Mouse (Mus musculus) E14TG2a.4 (cell line): Measurements from ENCODE around the gene Eif4a1.

Experiments used
- H3K27me3 ChIP-seq: 2 replicates; pipeline ENCODE4 v1.6.1; 2014; ENCODE audit warnings: low read length, control low read depth; ENCODE audit not compliant: insufficient read depth
- H3K36me3 ChIP-seq: 2 replicates; pipeline ENCODE4 v1.6.1; 2014; ENCODE audit warnings: low read length, control low read depth; ENCODE audit not compliant: insufficient read depth
- H3K4me1 ChIP-seq: replicated peaks from 2 replicates; pipeline ENCODE4 v1.6.1; 2014; ENCODE audit warnings: low read depth, low read length, control low read depth
- H3K4me3 ChIP-seq: replicated peaks from 2 replicates; pipeline ENCODE4 v1.5.1; 2014; ENCODE audit warnings: mild to moderate bottlenecking, low read length
- H3K9me3 ChIP-seq: 2 replicates; pipeline ENCODE4 v1.6.1; 2014; ENCODE audit warnings: low read length, control low read depth
- CTCF ChIP-seq: conservative IDR thresholded peaks from 2 replicates; pipeline ENCODE4 v1.5.1; 2014; ENCODE audit warnings: low read length
- NANOG ChIP-seq: IDR thresholded peaks from 2 replicates; pipeline ENCODE4 v1.6.1; 2014; ENCODE audit warnings: borderline replicate concordance, low read length, mixed read lengths
- POU5F1 ChIP-seq: IDR thresholded peaks from 2 replicates; pipeline ENCODE4 v1.6.1; 2014; ENCODE audit warnings: low read length, borderline replicate concordance

Eif4a1 gene

GRCm38 (mm10) chr11:69672211-69672706, at the start of gene Eif4a1:
Gene Eif4a1, minus strand, starts transcription at chr11:69672423.
- Histone ChIP-seq H3K4me3 (peak within 1 kb of the TSS; percentile 99), H3K9me3 (no peaks in the 10 kb centered on the region), H3K36me3 (peaks cover 91% of the 10 kb centered on the region), H3K4me1 (peaks cover 76% of the 10 kb centered on the region), H3K27me3 (no peaks in the 10 kb centered on the region)
- TF ChIP-seq POU5F1 = no peak
- TF ChIP-seq NANOG = no peak
- TF ChIP-seq CTCF = no peak

GRCm38 (mm10) chr11:69720852-69721251, 48.6 kb upstream of the Eif4a1 start:
- no peak for TF ChIP-seq CTCF
- TF ChIP-seq POU5F1 = no peak
- TF ChIP-seq NANOG = no peak
- H3K4me3 ChIP-seq = no peak overlapping the region
- H3K36me3 ChIP-seq = no peaks in the 10 kb centered on the region
- no peaks in the 10 kb centered on the region for H3K9me3 ChIP-seq
- H3K27me3 ChIP-seq = no peaks in the 10 kb centered on the region
- H3K4me1 ChIP-seq = peaks cover 54% of the 10 kb centered on the region

DNA sequence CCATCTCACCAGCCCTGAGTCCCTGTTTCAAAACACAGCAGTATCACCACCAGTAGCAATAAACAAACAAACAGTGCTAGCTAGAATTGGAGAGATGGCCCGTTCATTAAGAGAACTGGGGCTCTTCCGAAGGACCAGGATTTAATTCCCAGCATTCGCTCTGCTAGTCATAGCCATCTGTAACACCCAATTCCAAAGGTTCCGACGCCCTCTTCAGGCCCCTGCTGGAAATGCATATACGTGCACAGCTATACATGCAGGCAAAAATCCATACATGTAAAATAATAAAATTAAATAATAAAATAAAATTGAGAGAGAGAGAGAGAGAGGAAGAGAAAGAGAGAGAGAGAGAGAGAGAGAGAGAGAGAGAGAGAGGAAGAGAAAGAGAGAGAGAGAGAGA, 47.2 kb upstream of the Eif4a1 start:
- Histone ChIP-seq H3K9me3 (no peaks in the 10 kb centered on the region), H3K36me3 (no peaks in the 10 kb centered on the region), H3K27me3 (no peaks in the 10 kb centered on the region), H3K4me1 (peaks cover 64% of the 10 kb centered on the region), H3K4me3 (0 out of 2 replicates have a peak overlapping the region, but pooled peaks have one; percentile 2)
- TF ChIP-seq CTCF (peak; percentile 82), NANOG (no peak)

GRCm38 (mm10) chr11:69718661-69719060, 46.4 kb upstream of the Eif4a1 start:
- no peaks in the 10 kb centered on the region for H3K27me3 ChIP-seq
- no peak for TF ChIP-seq POU5F1
- no peak for TF ChIP-seq CTCF
- TF ChIP-seq NANOG = no peak
- peaks cover 69% of the 10 kb centered on the region for H3K4me1 ChIP-seq
- no peaks in the 10 kb centered on the region for H3K36me3 ChIP-seq
- no peaks in the 10 kb centered on the region for H3K9me3 ChIP-seq
- peak overlapping the region; percentile 2; the same call in 1 of the 2 replicates for H3K4me3 ChIP-seq

- Histone ChIP-seq H3K4me3 (no peak overlapping the region), H3K4me1 (peaks cover 66% of the 10 kb centered on the region), H3K9me3 (no peaks in the 10 kb centered on the region), H3K27me3 (no peaks in the 10 kb centered on the region), H3K36me3 (no peaks in the 10 kb centered on the region)
- no peak for TF ChIP-seq CTCF
- TF ChIP-seq POU5F1 = no peak
- no peak for TF ChIP-seq NANOG
Measured at GRCm38 (mm10) chr11:69716953-69717352, 44.7 kb upstream of the Eif4a1 start.

DNA sequence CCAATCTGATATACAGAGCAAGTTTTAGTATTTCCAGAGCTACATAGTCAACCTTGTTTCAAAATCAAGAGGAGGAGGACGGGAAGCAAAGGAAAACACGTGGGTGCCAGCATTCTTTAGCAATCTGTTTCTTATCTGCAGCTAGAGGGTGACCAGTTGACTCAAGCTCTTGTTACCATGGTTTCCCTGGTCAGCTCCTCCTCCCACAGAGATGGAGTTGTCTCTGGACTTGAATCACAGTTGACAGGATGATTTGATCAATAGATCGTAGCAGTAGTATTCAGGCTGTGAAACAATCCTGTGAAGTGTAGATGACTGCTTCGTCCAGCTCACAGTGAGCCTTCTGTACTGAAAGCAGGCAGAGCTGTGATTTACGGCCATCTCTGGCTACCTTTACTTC, 43.7 kb upstream of the Eif4a1 start:
- Histone ChIP-seq H3K27me3 (no peaks in the 10 kb centered on the region), H3K4me3 (peak overlapping the region; percentile 71; the same call in 1 of the 2 replicates), H3K9me3 (no peaks in the 10 kb centered on the region), H3K36me3 (no peaks in the 10 kb centered on the region), H3K4me1 (peaks cover 72% of the 10 kb centered on the region)
- no peak for TF ChIP-seq POU5F1
- no peak for TF ChIP-seq CTCF
- TF ChIP-seq NANOG = no peak

DNA sequence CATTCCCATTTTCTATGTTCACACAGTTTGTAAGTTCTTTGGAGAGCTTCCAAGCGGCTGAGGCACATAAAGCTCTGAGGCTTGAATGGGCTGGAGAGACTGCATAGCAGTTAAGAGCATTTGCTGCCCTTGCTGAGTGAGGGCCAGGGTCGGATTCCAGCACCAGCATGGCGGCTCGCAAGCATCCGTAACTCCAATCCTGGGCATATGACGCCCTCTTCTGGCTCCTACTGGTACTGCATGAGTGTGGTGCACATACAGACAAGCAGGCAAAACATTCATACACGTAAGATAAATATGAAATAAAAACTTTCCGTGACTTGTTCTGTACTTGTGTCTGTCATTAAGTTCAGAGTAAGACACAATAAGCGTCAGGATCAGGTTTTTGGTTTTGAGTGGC, 43.3 kb upstream of the Eif4a1 start:
- peaks cover 73% of the 10 kb centered on the region for H3K4me1 ChIP-seq
- TF ChIP-seq CTCF = peak; percentile 98
- TF ChIP-seq NANOG = no peak
- H3K4me3 ChIP-seq = peak overlapping the region; percentile 71
- H3K27me3 ChIP-seq = no peaks in the 10 kb centered on the region
- no peaks in the 10 kb centered on the region for H3K9me3 ChIP-seq
- H3K36me3 ChIP-seq = no peaks in the 10 kb centered on the region

DNA sequence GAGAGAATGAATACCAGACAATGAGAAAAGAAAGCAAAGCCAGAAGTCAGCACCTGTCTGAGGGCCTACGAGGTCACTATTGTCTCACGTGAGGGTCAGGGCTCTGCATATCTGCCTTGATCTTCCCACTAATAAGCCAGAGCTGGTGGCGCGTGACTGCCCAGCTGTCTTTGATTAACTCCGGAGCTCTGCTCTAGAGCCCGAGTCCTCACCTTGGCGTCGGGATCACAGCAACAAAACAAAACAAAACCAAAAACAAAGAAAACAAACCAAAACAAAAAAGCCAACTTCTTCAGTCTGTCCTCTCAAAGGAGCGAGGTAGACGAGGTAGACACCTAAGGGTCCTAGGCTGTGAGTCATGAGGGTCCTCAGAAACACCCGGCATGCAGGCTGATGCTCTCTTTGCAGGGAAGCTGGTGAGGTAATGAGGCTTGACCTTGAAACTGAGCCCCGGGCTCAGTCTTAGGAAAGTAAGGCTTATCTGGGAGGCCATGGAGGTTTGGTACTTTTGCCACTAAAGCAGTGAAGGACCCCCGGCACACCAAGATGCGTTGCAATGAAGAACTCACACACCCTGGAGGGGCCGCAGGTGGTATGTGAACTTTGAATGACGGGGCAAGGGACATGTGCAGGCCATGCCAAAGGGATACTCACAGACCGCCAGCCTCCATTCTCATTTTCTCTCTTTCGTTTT, 42.6 kb upstream of the Eif4a1 start:
- Histone ChIP-seq H3K36me3 (no peaks in the 10 kb centered on the region), H3K4me3 (peak overlapping the region; percentile 71), H3K9me3 (no peaks in the 10 kb centered on the region), H3K27me3 (no peaks in the 10 kb centered on the region), H3K4me1 (peaks cover 77% of the 10 kb centered on the region)
- TF ChIP-seq NANOG = no peak; the same call in 1 of the 2 replicates
- TF ChIP-seq POU5F1 = no peak
- no peak for TF ChIP-seq CTCF
